Comparison of ENCODE assay signal across 14 mouse cellular contexts in the genomic region with DNA sequence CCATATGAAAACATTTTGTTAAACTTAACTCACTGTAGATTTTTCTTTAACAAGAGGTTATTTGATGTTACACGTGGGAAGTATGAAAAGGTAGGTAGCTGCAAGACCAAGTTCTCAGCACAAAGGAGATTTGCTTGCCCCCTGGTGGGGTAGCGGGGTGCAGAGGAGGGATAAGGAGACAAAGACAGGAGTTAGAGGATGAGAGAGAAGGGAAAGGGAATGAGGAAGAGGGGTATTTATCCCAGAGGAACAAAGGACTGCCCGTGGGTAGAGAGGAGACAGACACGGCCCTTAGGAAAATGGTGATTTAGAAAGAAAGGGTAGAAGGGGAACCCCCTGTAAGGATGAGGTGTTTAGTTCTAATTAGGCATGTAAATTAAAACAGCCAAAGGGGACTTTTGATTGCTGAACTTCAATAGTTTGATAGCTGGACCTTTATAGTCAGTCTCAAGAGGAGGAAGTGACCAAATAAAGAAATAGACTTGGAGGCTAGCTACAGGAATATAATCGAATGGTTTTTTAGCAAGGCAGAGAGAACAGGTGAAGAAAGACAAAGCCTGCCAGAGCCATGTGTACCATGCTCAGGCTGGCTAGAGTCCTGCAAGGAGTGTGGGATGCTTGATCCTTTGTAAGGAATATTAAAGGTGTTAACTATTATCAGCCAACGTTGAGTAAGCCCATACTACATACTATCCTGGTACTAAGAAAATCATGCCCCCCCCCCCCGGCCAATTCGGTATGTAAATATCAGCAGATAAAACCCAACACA. TPM values are rescaled to one million over a fixed set of nuclear protein-coding genes. Genes with fewer than 3 reads are reported as not detected.
A peak's percentile ranks its signal among the peaks of the same experiment; 100 is the strongest.
DNase-seq lines count a peak whose midpoint lies in the region; ATAC-seq and TF ChIP-seq lines count a peak whose summit lies in the region.
"Had no signal": no experiment of that assay in that cellular context is flagged by ENCODE, and none has a peak within 500 bp of the region (broad histone marks: within the 10 kb centered on the region; RNA-seq: fewer than 3 reads in every experiment).

No protein-coding gene starts in this region.

- H3K27ac ChIP-seq in forebrain, embryonic 11.5 days (ENCODE audit: low read depth, low read length), result no peak overlapping the region
- H3K27ac ChIP-seq in forebrain, postnatal 0 days (ENCODE audit: low read depth, low read length), result no peak overlapping the region
- peak overlapping the region; percentile 55; the same call in 1 of the 2 replicates for H3K27ac ChIP-seq in midbrain, embryonic 10.5 days (replicated peaks)
- peak overlapping the region; percentile 64 for H3K27ac ChIP-seq in stomach, embryonic 14.5 days (ENCODE audit: low read length)
- H3K27ac ChIP-seq: liver, embryonic 14.5 days had no signal

- TF ChIP-seq CTCF in forebrain, postnatal 0 days (IDR thresholded peaks at IDR 0.05; ENCODE audit: low read depth), result no peak

- no peak for DNase-seq in forebrain, embryonic 11.5 days (ENCODE audit: low spot score)
- DNase-seq in forebrain, postnatal 0 days, result no peak
- peak; percentile 24 for DNase-seq in midbrain, embryonic 10.5 days (ENCODE audit: low spot score)
- DNase-seq in Muller cell, postnatal 12 days (ENCODE audit: inconsistent ontology term), result no peak
- DNase-seq in gastrocnemius, postnatal 4 days (ENCODE audit: low spot score in 2 of 2), result no peak
- DNase-seq: adrenal gland, postnatal 25 days; kidney, adult 8-10 months; lung, postnatal 14 days had no signal

- no peaks in the 10 kb centered on the region; the same call in 1 of the 2 replicates for H3K4me1 ChIP-seq in forebrain, embryonic 11.5 days (replicated peaks; ENCODE audit: control insufficient read depth, insufficient read depth, low read length)
- H3K4me1 ChIP-seq in forebrain, postnatal 0 days (ENCODE audit: insufficient read depth), result no peaks in the 10 kb centered on the region
- H3K4me1 ChIP-seq in midbrain, embryonic 10.5 days, result peaks cover 18% of the 10 kb centered on the region
- H3K4me1 ChIP-seq in stomach, embryonic 14.5 days (ENCODE audit: control insufficient read depth, insufficient read depth, low read length), result no peaks in the 10 kb centered on the region

- WGBS in forebrain, embryonic 11.5 days, result 4% methylated on average over 8 of the region's 8 CpGs
- WGBS in forebrain, postnatal 0 days, result 7% methylated on average over 8 of the region's 8 CpGs
- 14% methylated on average over 8 of the region's 8 CpGs for WGBS in midbrain, embryonic 10.5 days
- 24% methylated on average over 8 of the region's 8 CpGs for WGBS in stomach, embryonic 14.5 days

- H3K27me3 ChIP-seq in forebrain, embryonic 11.5 days (ENCODE audit: control insufficient read depth, insufficient read depth, low read length), result no peaks in the 10 kb centered on the region
- H3K27me3 ChIP-seq in forebrain, postnatal 0 days (ENCODE audit: insufficient read depth, low read length), result no peaks in the 10 kb centered on the region
- no peaks in the 10 kb centered on the region for H3K27me3 ChIP-seq in midbrain, embryonic 10.5 days (ENCODE audit: low read depth, poor library complexity, severe bottlenecking)
- no peaks in the 10 kb centered on the region for H3K27me3 ChIP-seq in stomach, embryonic 14.5 days (ENCODE audit: control insufficient read depth, insufficient read depth, low read length)

- no peak overlapping the region for H3K4me3 ChIP-seq in forebrain, embryonic 11.5 days (ENCODE audit: low read depth, low read length)
- 0 out of 2 replicates have a peak overlapping the region, but pooled peaks have one; percentile 16 for H3K4me3 ChIP-seq in forebrain, postnatal 0 days (ENCODE audit: low read depth, low read length)
- peak overlapping the region; percentile 29; the same call in 1 of the 2 replicates for H3K4me3 ChIP-seq in midbrain, embryonic 10.5 days
- H3K4me3 ChIP-seq in stomach, embryonic 14.5 days (ENCODE audit: low read depth, low read length), result no peak overlapping the region

- H3K9ac ChIP-seq in forebrain, embryonic 11.5 days (ENCODE audit: low read length), result no peak overlapping the region
- no peak overlapping the region for H3K9ac ChIP-seq in forebrain, postnatal 0 days
- H3K9ac ChIP-seq in stomach, embryonic 14.5 days (replicated peaks; ENCODE audit: low read depth, low read length), result no peak overlapping the region
- H3K9ac ChIP-seq: liver, embryonic 14.5 days had no signal

- H3K9me3 ChIP-seq in forebrain, embryonic 11.5 days (ENCODE audit: control insufficient read depth, low read length), result no peaks in the 10 kb centered on the region
- no peaks in the 10 kb centered on the region for H3K9me3 ChIP-seq in forebrain, postnatal 0 days (ENCODE audit: low read length)
- no peaks in the 10 kb centered on the region for H3K9me3 ChIP-seq in midbrain, embryonic 10.5 days (replicated peaks)
- H3K9me3 ChIP-seq in stomach, embryonic 14.5 days (ENCODE audit: control insufficient read depth, low read depth, low read length), result no peaks in the 10 kb centered on the region

- peak; percentile 53; the same call in 1 of the 2 replicates for ATAC-seq in forebrain, embryonic 11.5 days (replicated peaks; ENCODE audit: low FRiP score)
- no peak for ATAC-seq in forebrain, postnatal 0 days
- ATAC-seq in stomach, embryonic 14.5 days (ENCODE audit: insufficient number of reproducible peaks, insufficient read depth, low FRiP score, low read depth), result peak; percentile 10; the same call in 1 of the 2 replicates
- no peak for ATAC-seq in granulocyte monocyte progenitor cell, adult 5-6 weeks (replicated peaks; ENCODE audit: poor library complexity, severe bottlenecking)

- H3K36me3 ChIP-seq in forebrain, embryonic 11.5 days (ENCODE audit: control insufficient read depth, insufficient read depth, low read length), result no peaks in the 10 kb centered on the region
- no peaks in the 10 kb centered on the region for H3K36me3 ChIP-seq in forebrain, postnatal 0 days (ENCODE audit: insufficient read depth)
- no peaks in the 10 kb centered on the region for H3K36me3 ChIP-seq in midbrain, embryonic 10.5 days
- H3K36me3 ChIP-seq in stomach, embryonic 14.5 days (ENCODE audit: control insufficient read depth, insufficient read depth, low read length), result no peaks in the 10 kb centered on the region

- no peak overlapping the region for H3K4me2 ChIP-seq in forebrain, embryonic 11.5 days (ENCODE audit: low read depth, low read length, severe bottlenecking)
- peak overlapping the region; percentile 26; the same call in 1 of the 2 replicates for H3K4me2 ChIP-seq in forebrain, postnatal 0 days (ENCODE audit: low read depth)
- no peak overlapping the region for H3K4me2 ChIP-seq in stomach, embryonic 14.5 days (replicated peaks; ENCODE audit: low read depth, low read length)

RNA-seq across cellular contexts. Expression of gene Cyp2b19, which starts 24.2 kb away (rescaled TPM):
- 0.09 TPM in 1 of 2 replicates, not detected in the other for polyA plus RNA-seq in forebrain, embryonic 11.5 days (2014; fragmentation: Nextera tagmentation; extraction: Ambion mirVana)
- total RNA-seq in forebrain, postnatal 0 days (2014; rRNA removed), result not detected in 2 replicates
- polyA plus RNA-seq in forebrain, postnatal 0 days (2015; fragmentation: Nextera tagmentation; extraction: Ambion mirVana), result 0.23 and 0.34 TPM in 2 replicates
- not detected in 2 replicates for polyA plus RNA-seq in midbrain, embryonic 10.5 days (2016; fragmentation: Nextera tagmentation; extraction: Ambion mirVana)
- polyA plus RNA-seq in stomach, embryonic 14.5 days (2014; fragmentation: Nextera tagmentation; extraction: Ambion mirVana), result 0.35 TPM in 1 of 2 replicates, not detected in the other
- total RNA-seq in granulocyte monocyte progenitor cell, adult 5-6 weeks (2014; fragmentation: Nextera tagmentation), result not detected in 2 replicates
- not detected in 2 replicates for total RNA-seq in granulocyte monocyte progenitor cell, adult 5-6 weeks (2017)
- total RNA-seq in gastrocnemius, postnatal 4 days (2021), result not detected
- total RNA-seq: adrenal gland, postnatal 25 days; gastrocnemius, adult 8-10 months; left cerebral cortex, postnatal 36 days had no signal
- polyA plus RNA-seq: heart, embryonic 16.5 days; liver, embryonic 14.5 days had no signal

RNA-seq across cellular contexts. Expression of gene Cyp2g1, which starts 27.5 kb away (rescaled TPM):
- not detected in 2 replicates for polyA plus RNA-seq in forebrain, embryonic 11.5 days (2014; fragmentation: Nextera tagmentation; extraction: Ambion mirVana)
- 0.15 TPM in 1 of 2 replicates, not detected in the other for total RNA-seq in forebrain, postnatal 0 days (2014; rRNA removed)
- polyA plus RNA-seq in forebrain, postnatal 0 days (2015; fragmentation: Nextera tagmentation; extraction: Ambion mirVana), result 0.24 TPM in 1 of 2 replicates, not detected in the other
- polyA plus RNA-seq in midbrain, embryonic 10.5 days (2016; fragmentation: Nextera tagmentation; extraction: Ambion mirVana), result not detected in 2 replicates
- polyA plus RNA-seq in stomach, embryonic 14.5 days (2014; fragmentation: Nextera tagmentation; extraction: Ambion mirVana), result not detected in 2 replicates
- total RNA-seq in granulocyte monocyte progenitor cell, adult 5-6 weeks (2014; fragmentation: Nextera tagmentation), result not detected in 2 replicates
- not detected in 2 replicates for total RNA-seq in granulocyte monocyte progenitor cell, adult 5-6 weeks (2017)
- not detected for total RNA-seq in gastrocnemius, postnatal 4 days (2021)
- total RNA-seq: adrenal gland, postnatal 25 days; gastrocnemius, adult 8-10 months; left cerebral cortex, postnatal 36 days had no signal
- polyA plus RNA-seq: liver, embryonic 14.5 days had no signal

RNA-seq across cellular contexts. Expression of gene Cyp2a5, which starts 53.9 kb away (rescaled TPM):
- polyA plus RNA-seq in forebrain, embryonic 11.5 days (2014; fragmentation: Nextera tagmentation; extraction: Ambion mirVana), result not detected in 2 replicates
- total RNA-seq in forebrain, postnatal 0 days (2014; rRNA removed), result 1.4 and 4.1 TPM in 2 replicates
- polyA plus RNA-seq in forebrain, postnatal 0 days (2015; fragmentation: Nextera tagmentation; extraction: Ambion mirVana), result 0.34 and 0.89 TPM in 2 replicates
- 0.17 TPM in 1 of 2 replicates, not detected in the other for polyA plus RNA-seq in midbrain, embryonic 10.5 days (2016; fragmentation: Nextera tagmentation; extraction: Ambion mirVana)
- 0.80 TPM in 1 of 2 replicates, not detected in the other for polyA plus RNA-seq in stomach, embryonic 14.5 days (2014; fragmentation: Nextera tagmentation; extraction: Ambion mirVana)
- not detected in 2 replicates for total RNA-seq in granulocyte monocyte progenitor cell, adult 5-6 weeks (2014; fragmentation: Nextera tagmentation)
- total RNA-seq in granulocyte monocyte progenitor cell, adult 5-6 weeks (2017), result not detected in 2 replicates
- total RNA-seq in gastrocnemius, postnatal 4 days (2021), result not detected
- total RNA-seq: left cerebral cortex, postnatal 36 days had no signal

Comparison
In these comparisons a context has a peak if more than half of its experiments do, and no peak if none do; other contexts are left out.
1. ATAC-seq: peak in forebrain, embryonic 11.5 days (single experiment) and stomach, embryonic 14.5 days (single experiment); none in forebrain, postnatal 0 days (single experiment) and granulocyte monocyte progenitor cell, adult 5-6 weeks (single experiment).
2. H3K4me3 ChIP-seq: peak in forebrain, postnatal 0 days (single experiment) and midbrain, embryonic 10.5 days (single experiment); none in forebrain, embryonic 11.5 days (single experiment) and stomach, embryonic 14.5 days (single experiment).
3. H3K27ac ChIP-seq: peak in midbrain, embryonic 10.5 days (single experiment) and stomach, embryonic 14.5 days (single experiment); none in forebrain, embryonic 11.5 days (single experiment) and forebrain, postnatal 0 days (single experiment).